Mouse (Mus musculus) liver, embryonic 14.5 days (tissue): Measurements from ENCODE around the gene Ksr2. TPM values are rescaled to one million over a fixed set of nuclear protein-coding genes. Genes with fewer than 3 reads are reported as not detected.
"Not testable (repeated sequence)": the region's sequence is repeated elsewhere in the genome, so short reads cannot be mapped to it uniquely, and the experiment has no call there.

ENCODE experiments used
- ATAC-seq: fragments of 200-750 bp; cut with Nextera tagmentation; 2 replicates; pipeline ENCODE4 v1.8.0; 2017; ENCODE audit warnings: moderate number of reproducible peaks, mild to moderate bottlenecking, moderate library complexity; ENCODE audit not compliant: insufficient read depth
- DNase-seq, 3 experiments: peaks; one replicate each; pipeline ENCODE4 v3.0.0-alpha.2; 2012 to 2013; ENCODE audit warnings: low read depth in 3 of 3, low spot score in 3 of 3
- H3K27ac ChIP-seq: fragments of 300-500 bp; sonication (generic); 2 replicates; pipeline ENCODE4 v1.5.1; 2014; ENCODE audit warnings: moderate library complexity, mild to moderate bottlenecking, control low read depth, inconsistent platforms
- H3K27me3 ChIP-seq: fragments of 300-500 bp; sonication (generic); 2 replicates; pipeline ENCODE4 v1.6.1; 2014; ENCODE audit warnings: mild to moderate bottlenecking, low read length, moderate library complexity; ENCODE audit not compliant: control insufficient read depth, insufficient read depth
- H3K36me3 ChIP-seq: fragments of 300-500 bp; sonication (generic); replicated peaks from 2 replicates; pipeline ENCODE4 v1.6.1; 2014; ENCODE audit warnings: low read depth; ENCODE audit not compliant: control insufficient read depth, insufficient read depth
- H3K4me1 ChIP-seq, 2 experiments: fragments of 200-500 bp in 1 of 2; fragments of 300-500 bp in 1 of 2; sonication (generic) in 1 of 2; replicated peaks; 2 replicates each; pipeline ENCODE4 v1.6.1; 2012 to 2014; ENCODE audit warnings: antibody characterized with exemption in 1 of 2, inconsistent platforms in 1 of 2, low read length in 1 of 2; ENCODE audit not compliant: control insufficient read depth in 2 of 2, insufficient read depth in 2 of 2
- H3K4me2 ChIP-seq: fragments of 300-500 bp; sonication (generic); 2 replicates; pipeline ENCODE4 v1.6.1; 2014; ENCODE audit warnings: low read depth, mild to moderate bottlenecking, control low read depth, moderate library complexity
- H3K4me3 ChIP-seq, 2 experiments: fragments of 200-500 bp in 1 of 2; fragments of 300-500 bp in 1 of 2; sonication (generic) in 1 of 2; 2 replicates each; pipeline ENCODE4 v1.5.1; 2012 to 2014; ENCODE audit warnings: low read depth in 2 of 2, low read length in 2 of 2, mild to moderate bottlenecking in 2 of 2, control low read depth in 1 of 2, inconsistent platforms in 1 of 2, moderate library complexity in 1 of 2; ENCODE audit not compliant: insufficient read depth in 1 of 2
- H3K9ac ChIP-seq: fragments of 300-500 bp; sonication (generic); replicated peaks from 2 replicates; pipeline ENCODE4 v1.6.1; 2014; ENCODE audit warnings: mild to moderate bottlenecking, control low read depth, moderate library complexity
- H3K9me3 ChIP-seq: fragments of 300-500 bp; sonication (generic); 2 replicates; pipeline ENCODE4 v1.6.1; 2016; ENCODE audit warnings: low read length, mixed read lengths; ENCODE audit not compliant: control insufficient read depth
- CTCF ChIP-seq: IDR thresholded peaks from 2 replicates; pipeline ENCODE4 v1.5.1; 2016; ENCODE audit warnings: antibody characterized with exemption, low read depth, control low read depth
- EP300 ChIP-seq: IDR thresholded peaks from 2 replicates; pipeline ENCODE4 v1.6.1; 2016; ENCODE audit warnings: antibody characterized with exemption, low read depth
- WGBS: fragments of 180-500 bp; shearing (Covaris S2); extraction: QIAGEN DNeasy Blood & Tissue Kit; methylation state at CpG from one replicate; pipeline ENCODE4 v1.1.7; 2014; ENCODE audit not compliant: insufficient replicate concordance; 5-methylcytosine and 5-hydroxymethylcytosine counted together
- polyA plus RNA-seq, 2 experiments: library from polyadenylated mRNA; depleted of rRNA in 1 of 2; stranded (reverse) in 1 of 2; unstranded in 1 of 2; fragments of >200 nt; fragmentation: Nextera tagmentation in 1 of 2; extraction: Ambion mirVana in 1 of 2; gene quantifications; 2 replicates each; pipeline versions ENCODE4 v1.2.1 to v1.2.3; 2012 to 2014

The Ksr2 gene
- polyA plus RNA-seq, 2 experiments = 0.01 to 0.04 TPM

GRCm38 (mm10) chr5:117399281-117399680, 14.5 kb upstream of the Ksr2 start:
- DNase-seq = no peak
- Histone ChIP-seq H3K36me3 (no peaks in the 10 kb centered on the region), H3K4me1 (peaks cover 0 to 12% of the 10 kb centered on the region in 2 experiments; a peak in 2 of 4 replicates), H3K27me3 (no peaks in the 10 kb centered on the region), H3K4me3 (no peak overlapping the region), H3K27ac (no peak overlapping the region), H3K9ac (no peak overlapping the region), H3K9me3 (no peaks in the 10 kb centered on the region), H3K4me2 (no peak overlapping the region)
- WGBS = 60% methylated on average over 9 of the region's 9 CpGs
- ATAC-seq = no peak
- no peak for TF ChIP-seq EP300
- no peak for TF ChIP-seq CTCF

GRCm38 (mm10) chr5:117403609-117404008, 10.2 kb upstream of the Ksr2 start:
- H3K4me3 ChIP-seq = no peak overlapping the region
- H3K27me3 ChIP-seq = no peaks in the 10 kb centered on the region
- no peak for ATAC-seq
- no peaks in the 10 kb centered on the region for H3K9me3 ChIP-seq
- TF ChIP-seq EP300 (no peak), CTCF (no peak)
- 64% methylated on average over 8 of the region's 8 CpGs for WGBS
- H3K36me3 ChIP-seq = no peaks in the 10 kb centered on the region
- H3K9ac ChIP-seq = no peak overlapping the region
- no peaks in the 10 kb centered on the region for H3K4me1 ChIP-seq
- no peak for DNase-seq
- H3K27ac ChIP-seq = no peak overlapping the region
- H3K4me2 ChIP-seq = no peak overlapping the region

- 66% methylated on average over 2 of the region's 2 CpGs for WGBS
- not testable (repeated sequence) for H3K9me3 ChIP-seq
These were observed 9.1 kb upstream of the Ksr2 start for GRCm38 (mm10) chr5:117404671-117405070.

GRCm38 (mm10) chr5:117408216-117408615, 5.6 kb upstream of the Ksr2 start:
- peaks cover 17% of the 10 kb centered on the region for H3K27me3 ChIP-seq
- H3K9me3 ChIP-seq = no peaks in the 10 kb centered on the region
- DNase-seq (peak in 2 of 3 experiments; percentile 24 to 30), ATAC-seq (no peak)
- 48% methylated on average over 4 of the region's 4 CpGs for WGBS
- H3K27ac ChIP-seq = no peak overlapping the region
- TF ChIP-seq CTCF (peak; percentile 72), EP300 (no peak)
- H3K9ac ChIP-seq = no peak overlapping the region
- no peak overlapping the region for H3K4me3 ChIP-seq
- no peaks in the 10 kb centered on the region for H3K4me1 ChIP-seq
- no peaks in the 10 kb centered on the region for H3K36me3 ChIP-seq
- H3K4me2 ChIP-seq = no peak overlapping the region

More at GRCm38 (mm10) chr5:117404671-117405070, 9.1 kb upstream of the Ksr2 start:
- H3K9ac ChIP-seq, ATAC-seq, DNase-seq, H3K36me3 ChIP-seq, H3K4me1 ChIP-seq, H3K4me3 ChIP-seq, H3K4me2 ChIP-seq, H3K27me3 ChIP-seq, H3K27ac ChIP-seq: not testable (repeated sequence)

GRCm38 (mm10) chr5:117409369-117409768, 4.4 kb upstream of the Ksr2 start:
- peaks cover 29% of the 10 kb centered on the region for H3K27me3 ChIP-seq
- no peaks in the 10 kb centered on the region for H3K4me1 ChIP-seq
- H3K27ac ChIP-seq = no peak overlapping the region
- DNase-seq = no peak
- H3K9ac ChIP-seq = no peak overlapping the region
- WGBS = 29% methylated on average over 6 of the region's 6 CpGs
- no peaks in the 10 kb centered on the region for H3K36me3 ChIP-seq
- H3K9me3 ChIP-seq = no peaks in the 10 kb centered on the region
- TF ChIP-seq EP300 (no peak), CTCF (no peak)
- H3K4me3 ChIP-seq = no peak overlapping the region
- ATAC-seq = no peak
- H3K4me2 ChIP-seq = no peak overlapping the region
